Mouse (Mus musculus) hindbrain, embryonic 16.5 days (tissue): ENCODE data around the gene Terb2. TPM values are rescaled to one million over a fixed set of nuclear protein-coding genes. Genes with fewer than 3 reads are reported as not detected.

Experiments
- ATAC-seq: fragments of 200-750 bp; cut with Nextera tagmentation; 2 replicates; pipeline ENCODE4 v1.8.0; 2017; ENCODE audit warnings: moderate TSS enrichment, moderate library complexity
- H3K27ac ChIP-seq: fragments of 300-500 bp; sonication (generic); 2 replicates; pipeline ENCODE4 v1.5.1; 2014; ENCODE audit warnings: low read depth, mild to moderate bottlenecking, control low read depth, low read length, moderate library complexity
- H3K27me3 ChIP-seq: fragments of 300-500 bp; sonication (generic); replicated peaks from 2 replicates; pipeline ENCODE4 v1.6.1; 2014; ENCODE audit warnings: low read length; ENCODE audit not compliant: control insufficient read depth, insufficient read depth
- H3K36me3 ChIP-seq: fragments of 300-500 bp; sonication (generic); 2 replicates; pipeline ENCODE4 v1.6.1; 2014; ENCODE audit warnings: mild to moderate bottlenecking, low read length, moderate library complexity, mixed read lengths; ENCODE audit not compliant: control insufficient read depth, insufficient read depth
- H3K4me1 ChIP-seq: fragments of 300-500 bp; sonication (generic); 2 replicates; pipeline ENCODE4 v1.6.1; 2014; ENCODE audit warnings: low read depth, low read length; ENCODE audit not compliant: control insufficient read depth, insufficient read depth
- H3K4me2 ChIP-seq: fragments of 300-500 bp; sonication (generic); 2 replicates; pipeline ENCODE4 v1.6.1; 2014; ENCODE audit warnings: mild to moderate bottlenecking, low read length, control low read depth, moderate library complexity
- H3K4me3 ChIP-seq: fragments of 300-500 bp; sonication (generic); 2 replicates; pipeline ENCODE4 v1.5.1; 2014; ENCODE audit warnings: mild to moderate bottlenecking, low read length, control low read depth, moderate library complexity
- H3K9ac ChIP-seq: fragments of 300-500 bp; sonication (generic); 2 replicates; pipeline ENCODE4 v1.6.1; 2014; ENCODE audit warnings: low read depth, mild to moderate bottlenecking, control low read depth, low read length, moderate library complexity
- H3K9me3 ChIP-seq: fragments of 300-500 bp; sonication (generic); 2 replicates; pipeline ENCODE4 v1.6.1; 2014; ENCODE audit warnings: mild to moderate bottlenecking, low read length, moderate library complexity; ENCODE audit not compliant: control insufficient read depth
- WGBS: fragments of 180-500 bp; shearing (Covaris S2); extraction: QIAGEN DNeasy Blood & Tissue Kit; methylation state at CpG from one replicate; pipeline ENCODE4 v1.1.7; 2014; 5-methylcytosine and 5-hydroxymethylcytosine counted together
- polyA plus RNA-seq: library from polyadenylated mRNA; unstranded; fragments of >200 nt; fragmentation: Nextera tagmentation; extraction: Ambion mirVana; gene quantifications from 2 replicates; pipeline ENCODE4 v1.2.1, GENCODE M21; 2015

Gene Terb2
- polyA plus RNA-seq, 1 experiment from 2014 or later = not detected

DNA sequence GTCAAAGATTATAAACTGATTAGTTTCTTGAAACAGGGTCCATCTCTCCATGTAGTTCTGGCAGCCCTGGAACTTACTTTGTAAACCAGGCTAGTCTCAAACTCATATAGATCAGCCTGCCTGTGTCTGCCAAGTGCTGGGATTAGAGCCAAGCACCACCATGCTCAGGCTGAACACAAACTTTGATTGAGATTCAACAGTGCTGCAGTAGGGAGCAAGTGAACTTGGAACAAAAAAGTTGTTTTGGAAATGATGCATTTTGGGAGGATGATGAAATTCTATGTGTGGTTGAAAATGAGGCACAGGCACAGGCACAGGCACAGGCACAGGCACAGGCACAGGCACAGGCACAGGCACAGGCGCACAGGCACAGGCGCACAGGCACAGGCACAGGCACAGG is 13.9 kb upstream of the Terb2 start:
- no peak overlapping the region for H3K4me3 ChIP-seq

DNA sequence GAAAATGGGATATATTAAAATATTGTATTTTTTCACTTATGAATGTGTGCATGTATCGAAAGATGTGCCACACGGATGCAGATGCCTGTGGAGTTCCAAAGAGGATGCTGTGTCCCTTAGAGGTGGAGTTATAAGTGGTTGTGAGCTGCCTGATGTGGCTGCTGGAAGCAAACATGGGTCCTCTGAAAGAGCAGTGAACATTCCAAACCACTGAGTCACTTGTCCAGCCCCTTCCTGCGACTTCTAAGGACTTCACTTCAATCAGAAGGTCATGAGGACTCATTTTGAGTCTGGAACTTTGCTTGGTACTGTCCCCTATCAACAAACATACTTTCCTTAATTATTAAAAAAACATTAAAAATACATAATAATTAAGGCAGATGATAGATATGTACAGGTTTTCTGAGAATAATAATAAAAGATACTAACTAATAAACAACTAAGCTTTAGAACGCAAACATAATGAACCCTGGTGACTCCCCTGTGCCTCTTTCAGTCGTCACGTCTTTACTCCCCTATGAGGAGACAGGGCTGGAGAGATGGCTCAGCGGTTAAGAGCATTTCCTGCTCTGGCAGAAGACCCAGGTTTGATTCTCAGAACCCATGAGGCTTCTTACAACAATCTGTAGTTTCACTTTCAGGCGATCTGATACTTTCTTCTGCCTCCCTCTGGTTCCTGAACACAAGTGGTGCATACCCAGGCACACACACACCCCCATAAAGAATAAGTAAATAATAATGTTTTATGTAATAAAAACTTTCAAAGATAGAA is 5.8 kb upstream of the Terb2 start:
- H3K4me3 ChIP-seq = no peak overlapping the region
- no peaks in the 10 kb centered on the region for H3K36me3 ChIP-seq
- no peaks in the 10 kb centered on the region for H3K27me3 ChIP-seq
- WGBS = 74% methylated on average over 8 of the region's 8 CpGs
- no peaks in the 10 kb centered on the region for H3K9me3 ChIP-seq
- no peak overlapping the region for H3K4me2 ChIP-seq
- no peak overlapping the region for H3K27ac ChIP-seq
- no peaks in the 10 kb centered on the region for H3K4me1 ChIP-seq
- no peak overlapping the region for H3K9ac ChIP-seq
- ATAC-seq = no peak

More for the DNA sequence above, 13.9 kb upstream of the Terb2 start:
- Histone ChIP-seq H3K27ac (no peak overlapping the region), H3K9me3 (no peaks in the 10 kb centered on the region), H3K4me1 (no peaks in the 10 kb centered on the region), H3K36me3 (no peaks in the 10 kb centered on the region), H3K4me2 (no peak overlapping the region), H3K27me3 (no peaks in the 10 kb centered on the region), H3K9ac (no peak overlapping the region)
- no peak for ATAC-seq
- WGBS = 96% methylated on average over 2 of the region's 2 CpGs

DNA sequence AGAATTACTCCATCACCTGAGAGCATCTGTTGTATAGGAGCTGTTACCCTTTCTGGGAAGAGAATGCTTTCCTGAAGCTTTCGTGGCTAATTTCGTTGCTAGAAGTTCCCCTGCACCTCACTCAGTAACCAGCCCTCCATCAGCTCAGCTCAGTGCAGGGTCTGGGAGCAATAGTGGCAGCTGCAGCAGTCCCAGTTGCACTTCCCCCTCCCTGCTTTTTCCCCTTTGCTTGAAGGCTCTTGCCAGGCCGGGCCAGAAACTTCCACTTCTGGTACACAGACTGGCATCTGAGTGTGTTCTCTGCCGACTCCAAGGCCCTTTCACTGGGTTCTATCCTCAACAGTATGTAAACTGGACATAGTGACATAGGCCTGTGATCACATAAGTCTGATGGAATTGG is 986 bp upstream of the Terb2 start:
- Histone ChIP-seq H3K36me3 (no peaks in the 10 kb centered on the region), H3K27ac (no peak overlapping the region), H3K9ac (no peak overlapping the region), H3K4me1 (no peaks in the 10 kb centered on the region), H3K9me3 (no peaks in the 10 kb centered on the region), H3K27me3 (no peaks in the 10 kb centered on the region), H3K4me3 (no peak overlapping the region), H3K4me2 (no peak overlapping the region)
- WGBS = 87% methylated on average over 4 of the region's 4 CpGs
- no peak for ATAC-seq

DNA sequence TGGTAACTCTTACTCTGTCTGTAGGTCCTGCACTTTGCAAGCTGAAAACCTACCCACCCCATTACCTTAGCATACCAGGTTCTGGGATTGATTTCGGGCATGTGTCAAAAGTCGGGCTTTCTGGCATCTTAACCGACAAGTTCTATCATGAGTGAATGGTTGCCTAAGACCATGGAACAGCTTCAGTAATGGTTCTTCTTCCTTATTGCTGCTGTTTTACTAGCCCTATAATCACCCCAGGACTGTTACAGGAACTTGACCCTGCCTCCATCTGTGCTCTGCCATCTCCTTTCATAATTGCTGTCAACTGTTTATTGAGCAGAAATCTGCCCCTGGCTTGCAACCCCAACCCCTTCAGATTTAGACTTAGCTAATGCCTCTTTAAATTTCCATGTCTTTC is 679 bp downstream of the Terb2 start:
- Histone ChIP-seq H3K9ac (no peak overlapping the region), H3K4me3 (no peak overlapping the region), H3K9me3 (no peaks in the 10 kb centered on the region), H3K27ac (no peak overlapping the region), H3K4me1 (no peaks in the 10 kb centered on the region), H3K36me3 (no peaks in the 10 kb centered on the region), H3K27me3 (no peaks in the 10 kb centered on the region), H3K4me2 (no peak overlapping the region)
- ATAC-seq = no peak
- WGBS = 97% methylated on average over 3 of the region's 3 CpGs

DNA sequence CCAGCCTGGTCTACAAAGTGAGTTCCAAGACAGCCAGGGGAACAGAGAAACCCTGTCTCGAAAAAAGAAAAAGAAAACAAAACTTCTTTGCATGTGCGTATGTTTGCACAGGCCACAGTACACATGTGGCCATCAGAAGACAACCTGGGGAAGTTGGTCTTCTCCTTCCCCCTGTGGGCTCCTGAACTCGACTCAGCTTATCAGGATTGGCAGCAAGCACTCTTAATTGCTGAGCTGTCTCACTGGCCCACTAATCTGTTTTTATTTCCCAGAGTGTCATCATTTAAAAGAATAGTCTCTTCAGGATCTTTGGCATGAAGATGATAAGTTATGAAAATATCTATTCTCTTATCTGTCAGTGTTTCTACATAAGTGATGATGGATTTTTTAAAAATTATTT is 5.8 kb downstream of the Terb2 start:
- ATAC-seq = no peak
- H3K4me1 ChIP-seq = no peaks in the 10 kb centered on the region
- no peak overlapping the region for H3K9ac ChIP-seq
- no peak overlapping the region for H3K27ac ChIP-seq
- no peak overlapping the region for H3K4me2 ChIP-seq
- WGBS = 83% methylated on average over 3 of the region's 3 CpGs
- no peaks in the 10 kb centered on the region for H3K9me3 ChIP-seq
- H3K36me3 ChIP-seq = no peaks in the 10 kb centered on the region
- H3K27me3 ChIP-seq = no peaks in the 10 kb centered on the region
- no peak overlapping the region for H3K4me3 ChIP-seq

DNA sequence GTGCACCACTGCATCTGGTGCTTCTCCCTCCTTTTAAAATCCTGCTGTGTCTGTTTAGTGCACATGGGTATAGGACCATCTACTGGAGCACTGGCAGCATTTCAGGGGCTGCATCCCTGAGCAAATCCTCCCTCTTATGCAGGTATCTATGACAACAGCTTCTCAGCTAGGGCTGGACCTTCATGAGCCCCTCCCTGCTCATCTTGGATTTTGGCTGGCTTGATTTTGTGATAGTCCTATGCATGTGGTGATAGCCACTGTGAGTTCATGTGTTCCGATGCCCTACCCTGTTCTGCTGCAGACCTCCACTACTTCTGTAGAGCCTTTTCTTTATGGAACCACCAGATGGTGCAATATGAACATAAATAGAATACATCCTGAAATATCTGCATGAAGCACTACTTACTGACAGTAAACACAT is 8.4 kb downstream of the Terb2 start:
- H3K27me3 ChIP-seq = no peaks in the 10 kb centered on the region
- no peaks in the 10 kb centered on the region for H3K36me3 ChIP-seq
- no peak overlapping the region for H3K4me3 ChIP-seq
- H3K4me1 ChIP-seq = no peaks in the 10 kb centered on the region
- H3K9me3 ChIP-seq = no peaks in the 10 kb centered on the region
- no peak overlapping the region for H3K9ac ChIP-seq
- no peak overlapping the region for H3K4me2 ChIP-seq
- 45% methylated on average over 1 of the region's 1 CpGs for WGBS
- H3K27ac ChIP-seq = no peak overlapping the region
- peak; percentile 93 for ATAC-seq

DNA sequence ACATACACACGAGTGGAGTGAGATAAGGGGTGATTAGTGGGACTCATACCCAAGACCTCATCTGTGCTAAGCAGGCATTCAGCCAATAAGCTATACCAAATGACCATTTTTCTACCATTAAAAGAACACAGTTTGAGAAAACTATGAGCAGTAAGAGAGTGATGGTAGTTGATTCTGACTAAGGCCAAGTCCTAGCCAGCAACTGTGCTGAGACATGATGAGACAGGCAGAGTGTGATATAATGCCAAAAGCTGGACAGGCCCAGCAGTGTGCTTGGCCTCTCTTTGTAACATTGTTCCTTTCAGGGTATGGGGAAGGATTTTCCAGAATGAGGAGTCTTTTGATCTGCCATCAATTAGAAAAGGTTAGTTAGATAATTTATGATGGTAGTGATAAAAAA is 15.4 kb downstream of the Terb2 start:
- WGBS = 87% methylated on average over 1 of the region's 1 CpGs
- H3K36me3 ChIP-seq = no peaks in the 10 kb centered on the region
- H3K9me3 ChIP-seq = no peaks in the 10 kb centered on the region
- H3K9ac ChIP-seq = no peak overlapping the region
- no peak for ATAC-seq
- no peak overlapping the region for H3K4me2 ChIP-seq
- no peak overlapping the region for H3K27ac ChIP-seq
- no peak overlapping the region for H3K4me3 ChIP-seq
- H3K4me1 ChIP-seq = no peaks in the 10 kb centered on the region
- H3K27me3 ChIP-seq = no peaks in the 10 kb centered on the region

DNA sequence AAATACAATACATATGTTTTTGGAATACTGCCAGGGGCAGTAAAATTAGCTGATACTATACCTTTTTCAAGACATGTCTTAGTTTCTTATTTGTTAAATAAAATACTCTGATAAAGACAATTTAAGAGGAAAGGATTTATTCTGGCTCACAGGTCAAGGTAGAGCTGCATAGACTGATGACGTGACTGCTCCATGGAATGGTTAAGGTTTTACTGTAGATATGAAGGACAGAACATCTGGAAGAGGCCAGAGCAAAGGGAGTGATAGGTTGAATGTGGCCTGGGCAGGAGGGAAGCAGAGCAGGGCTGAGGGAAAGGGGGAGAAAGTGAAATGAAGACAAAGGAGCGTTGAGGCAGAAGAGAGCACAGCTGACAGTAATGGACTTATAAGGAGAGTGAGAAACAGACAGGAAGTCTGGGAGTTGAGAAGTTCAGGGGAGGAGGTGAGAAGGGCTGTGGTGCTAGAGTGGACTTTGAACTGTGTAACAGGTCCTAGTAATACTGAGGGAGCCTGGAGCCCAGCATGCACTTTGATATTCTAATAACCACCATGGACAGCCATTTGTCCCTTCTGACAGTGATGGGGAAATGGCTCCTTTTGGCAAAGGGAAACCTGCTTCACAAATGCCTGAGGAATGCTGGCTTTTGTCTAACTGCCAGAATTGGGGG is 20.5 kb downstream of the Terb2 start:
- whole genome bisulfite sequencing = 66% methylated on average over 2 of the region's 2 CpGs
- Histone ChIP-seq H3K9ac (no peak overlapping the region), H3K27me3 (no peaks in the 10 kb centered on the region), H3K4me2 (no peak overlapping the region), H3K9me3 (no peaks in the 10 kb centered on the region), H3K36me3 (no peaks in the 10 kb centered on the region), H3K4me3 (no peak overlapping the region), H3K4me1 (no peaks in the 10 kb centered on the region), H3K27ac (no peak overlapping the region)
- no peak for ATAC-seq

DNA sequence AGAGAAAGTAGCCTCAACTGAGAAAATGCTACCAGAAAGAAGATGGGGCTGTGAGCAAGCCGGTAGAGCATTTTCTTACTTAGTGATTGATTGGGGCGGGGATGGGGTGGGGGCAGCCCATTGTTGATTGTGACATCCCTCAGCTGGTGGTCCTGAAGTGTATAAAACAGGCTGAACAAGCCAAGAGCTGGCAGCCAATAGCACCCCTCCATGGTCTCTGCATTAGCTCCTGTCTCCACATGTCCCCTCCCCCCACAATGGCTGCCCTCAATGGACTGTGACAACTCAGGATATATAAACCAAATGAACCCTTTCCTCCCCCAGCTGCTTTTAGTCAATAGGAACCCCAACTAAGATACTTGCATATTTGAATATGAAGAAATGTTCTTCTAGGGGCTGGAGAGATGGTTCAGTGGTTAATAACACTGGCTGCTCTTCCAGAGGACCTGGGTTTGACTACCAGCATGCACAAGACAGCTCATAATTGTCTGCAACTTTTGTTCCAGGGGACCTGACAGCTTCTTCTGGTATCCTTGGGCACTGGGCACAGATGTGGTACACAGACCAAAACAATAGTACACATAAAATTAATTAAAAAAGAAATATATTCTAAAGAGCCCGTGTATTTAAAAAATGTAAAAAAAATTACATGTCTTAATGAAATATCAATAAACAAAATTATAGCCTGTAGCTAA is 24.6 kb downstream of the Terb2 start:
- no peak overlapping the region for H3K4me3 ChIP-seq
- ATAC-seq = no peak
- no peaks in the 10 kb centered on the region for H3K36me3 ChIP-seq
- H3K4me1 ChIP-seq = no peaks in the 10 kb centered on the region
- no peaks in the 10 kb centered on the region for H3K9me3 ChIP-seq
- H3K27ac ChIP-seq = no peak overlapping the region
- no peak overlapping the region for H3K4me2 ChIP-seq
- 25% methylated on average over 3 of the region's 3 CpGs for WGBS
- H3K9ac ChIP-seq = no peak overlapping the region
- no peaks in the 10 kb centered on the region for H3K27me3 ChIP-seq
